Comparison of ENCODE assay signal across 30 mouse cellular contexts in the genomic region with DNA sequence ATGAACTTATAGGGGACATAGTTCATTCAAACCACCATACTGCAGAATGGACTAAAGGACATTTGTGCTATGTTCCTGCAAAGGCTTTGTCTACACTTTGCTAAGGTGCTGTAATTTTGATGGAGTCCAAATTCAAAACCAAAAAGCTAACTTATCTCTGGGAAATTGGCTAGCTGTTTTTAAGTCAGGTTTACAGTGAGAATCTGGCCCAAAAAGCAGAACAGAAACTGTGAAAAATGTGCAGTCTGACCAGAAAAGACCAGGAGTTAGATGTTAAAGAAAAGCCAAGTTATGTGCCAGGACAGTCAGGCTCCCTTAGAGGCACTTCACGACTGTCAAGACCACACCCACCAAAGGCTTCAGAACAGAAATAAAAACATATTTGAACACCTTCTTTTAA.
"Had no signal": no experiment of that assay in that cellular context is flagged by ENCODE, and none has a peak within 500 bp of the region (broad histone marks: within the 10 kb centered on the region; RNA-seq: fewer than 3 reads in every experiment).

No protein-coding gene starts in this region.

- H3K27me3 ChIP-seq: heart, embryonic 12.5 days; heart, embryonic 13.5 days; heart, embryonic 15.5 days; hindbrain, embryonic 12.5 days; hindbrain, embryonic 13.5 days; hindbrain, embryonic 15.5 days; intestine, embryonic 15.5 days; kidney, embryonic 15.5 days had no signal

- H3K9me3 ChIP-seq: heart, embryonic 12.5 days; heart, embryonic 13.5 days; heart, embryonic 15.5 days; hindbrain, embryonic 10.5 days; hindbrain, embryonic 12.5 days; hindbrain, embryonic 13.5 days; hindbrain, embryonic 15.5 days; intestine, embryonic 15.5 days; kidney, embryonic 15.5 days had no signal

- H3K9ac ChIP-seq: heart, embryonic 12.5 days; heart, embryonic 13.5 days; heart, embryonic 15.5 days; hindbrain, embryonic 12.5 days; hindbrain, embryonic 13.5 days; hindbrain, embryonic 14.5 days; hindbrain, embryonic 15.5 days; intestine, embryonic 15.5 days; kidney, embryonic 15.5 days had no signal

- H3K36me3 ChIP-seq: hindbrain, embryonic 10.5 days; hindbrain, embryonic 12.5 days; hindbrain, embryonic 15.5 days; intestine, embryonic 15.5 days had no signal

- H3K27ac ChIP-seq: heart, embryonic 13.5 days; heart, embryonic 15.5 days; hindbrain, embryonic 10.5 days; hindbrain, embryonic 12.5 days; hindbrain, embryonic 13.5 days; hindbrain, embryonic 14.5 days; hindbrain, embryonic 15.5 days; hindbrain, postnatal 0 days; intestine, embryonic 15.5 days; kidney, embryonic 15.5 days; kidney, postnatal 0 days; layer of hippocampus, adult 2 months had no signal

- DNase-seq: heart, postnatal 10 days; heart, postnatal 14 days; heart, postnatal 36 days; heart, postnatal 4 days; kidney, adult 11 months; kidney, adult 18-20 months; kidney, adult 2 months; kidney, adult 8-10 months; kidney, adult 9 months; kidney, postnatal 10 days; kidney, postnatal 14 days; kidney, postnatal 25 days; kidney, postnatal 36 days; kidney, postnatal 4 days; layer of hippocampus, adult 9-11 months; layer of hippocampus, postnatal 36 days had no signal

- H3K4me1 ChIP-seq: heart, embryonic 13.5 days; heart, embryonic 15.5 days; hindbrain, embryonic 10.5 days; hindbrain, embryonic 12.5 days; hindbrain, embryonic 13.5 days; hindbrain, embryonic 15.5 days; intestine, embryonic 15.5 days; kidney, embryonic 15.5 days had no signal

- H3K4me3 ChIP-seq: heart, embryonic 12.5 days; heart, embryonic 13.5 days; heart, embryonic 15.5 days; hindbrain, embryonic 10.5 days; hindbrain, embryonic 12.5 days; hindbrain, embryonic 13.5 days; hindbrain, embryonic 15.5 days; intestine, embryonic 15.5 days; kidney, embryonic 15.5 days; layer of hippocampus, adult 2 months had no signal

- H3K4me2 ChIP-seq: heart, embryonic 11.5 days; heart, embryonic 12.5 days; heart, embryonic 13.5 days; heart, embryonic 15.5 days; hindbrain, embryonic 12.5 days; hindbrain, embryonic 13.5 days; hindbrain, embryonic 14.5 days; hindbrain, embryonic 15.5 days; intestine, embryonic 15.5 days; kidney, embryonic 15.5 days had no signal
